Mouse (Mus musculus): ENCODE data around the gene Fkbp6. TPM values are rescaled to one million over a fixed set of nuclear protein-coding genes. Genes with fewer than 3 reads are reported as not detected.
"Not testable (repeated sequence)": the region's sequence is repeated elsewhere in the genome, so short reads cannot be mapped to it uniquely, and the experiment has no call there.

The Fkbp6 gene
- polyA plus RNA-seq, 1 experiment from 2014 or later, result 0.26 TPM

GRCm38 (mm10) chr5:135369787-135370654 lies 20.2 kb upstream of the Fkbp6 start, which contains the start of gene Nsun5:
Nsun5 (plus strand) TSS chr5:135369953.
- Histone ChIP-seq H3K9me3 (replicated peaks) (no peaks in the 10 kb centered on the region), H3K9ac (peak within 1 kb of the TSS; percentile 88), H3K27ac (peak within 1 kb of the TSS; percentile 88), H3K4me1 (peaks cover 25% of the 10 kb centered on the region), H3K4me3 (peak within 1 kb of the TSS; percentile 87), H3K36me3 (peaks cover 39% of the 10 kb centered on the region), H3K27me3 (replicated peaks) (peaks cover 14% of the 10 kb centered on the region; the same call in 1 of the 2 replicates), H3K4me2 (peak within 1 kb of the TSS; percentile 92)
- under 1% methylated on average over 58 of the region's 64 CpGs for WGBS (ENCODE audit: insufficient replicate concordance)
- peak; percentile 80 for ATAC-seq

GRCm38 (mm10) chr5:135369196-135369595 lies 19.4 kb upstream of the Fkbp6 start:
- Histone ChIP-seq H3K27ac (peak overlapping the region; percentile 88; the same call in 1 of the 2 replicates), H3K36me3 (peaks cover 30% of the 10 kb centered on the region), H3K4me3 (peak overlapping the region; percentile 87), H3K4me1 (peaks cover 25% of the 10 kb centered on the region), H3K4me2 (peak overlapping the region; percentile 92), H3K9ac (peak overlapping the region; percentile 88), H3K27me3 (replicated peaks) (peaks cover 16% of the 10 kb centered on the region; the same call in 1 of the 2 replicates)
- H3K9me3 ChIP-seq (replicated peaks); ATAC-seq: not testable (repeated sequence)
- WGBS (ENCODE audit: insufficient replicate concordance), result 49% methylated on average over 9 of the region's 9 CpGs

- 73% methylated on average over 6 of the region's 6 CpGs for WGBS (ENCODE audit: insufficient replicate concordance)
- ATAC-seq, result no peak
- peaks cover 16% of the 10 kb centered on the region; the same call in 1 of the 2 replicates for H3K27me3 ChIP-seq (replicated peaks)
- no peaks in the 10 kb centered on the region for H3K9me3 ChIP-seq (replicated peaks)
- H3K4me1 ChIP-seq, result peaks cover 25% of the 10 kb centered on the region
- H3K4me2 ChIP-seq, result no peak overlapping the region
- H3K27ac ChIP-seq, result no peak overlapping the region
- no peak overlapping the region for H3K4me3 ChIP-seq
- H3K36me3 ChIP-seq, result peaks cover 22% of the 10 kb centered on the region
- H3K9ac ChIP-seq, result no peak overlapping the region
Measured at GRCm38 (mm10) chr5:135368312-135368711, 18.5 kb upstream of the Fkbp6 start.

GRCm38 (mm10) chr5:135367841-135368240 lies 18.0 kb upstream of the Fkbp6 start:
- peaks cover 17% of the 10 kb centered on the region for H3K36me3 ChIP-seq
- no peak overlapping the region for H3K4me2 ChIP-seq
- H3K9ac ChIP-seq, result no peak overlapping the region
- ATAC-seq, result no peak
- H3K4me1 ChIP-seq, result peaks cover 25% of the 10 kb centered on the region
- WGBS (ENCODE audit: insufficient replicate concordance), result 44% methylated on average over 6 of the region's 6 CpGs
- no peak overlapping the region for H3K4me3 ChIP-seq
- H3K9me3 ChIP-seq (replicated peaks), result no peaks in the 10 kb centered on the region
- peaks cover 16% of the 10 kb centered on the region; the same call in 1 of the 2 replicates for H3K27me3 ChIP-seq (replicated peaks)
- no peak overlapping the region for H3K27ac ChIP-seq

- Histone ChIP-seq H3K36me3 (no peaks in the 10 kb centered on the region), H3K9ac (no peak overlapping the region), H3K9me3 (replicated peaks) (no peaks in the 10 kb centered on the region), H3K27me3 (replicated peaks) (peaks cover 20% of the 10 kb centered on the region; the same call in 1 of the 2 replicates), H3K4me3 (no peak overlapping the region), H3K27ac (no peak overlapping the region), H3K4me2 (no peak overlapping the region), H3K4me1 (peaks cover 1% of the 10 kb centered on the region; the same call in 1 of the 2 replicates)
- 32% methylated on average over 12 of the region's 12 CpGs for WGBS (ENCODE audit: insufficient replicate concordance)
- ATAC-seq, result no peak
Measured at GRCm38 (mm10) chr5:135363540-135363939, 13.7 kb upstream of the Fkbp6 start.

GRCm38 (mm10) chr5:135362572-135362971 lies 12.7 kb upstream of the Fkbp6 start:
- 61% methylated on average over 3 of the region's 3 CpGs for WGBS (ENCODE audit: insufficient replicate concordance)
- no peak for ATAC-seq
- Histone ChIP-seq H3K36me3 (no peaks in the 10 kb centered on the region), H3K27ac (no peak overlapping the region), H3K4me2 (no peak overlapping the region), H3K27me3 (replicated peaks) (peaks cover 21% of the 10 kb centered on the region; the same call in 1 of the 2 replicates), H3K4me3 (no peak overlapping the region), H3K9me3 (replicated peaks) (0 out of 2 replicates have a peak, but pooled peaks cover 2% of the 10 kb centered on the region), H3K4me1 (no peaks in the 10 kb centered on the region), H3K9ac (no peak overlapping the region)

GRCm38 (mm10) chr5:135359772-135360171 lies 9.9 kb upstream of the Fkbp6 start:
- 56% methylated on average over 2 of the region's 2 CpGs for WGBS (ENCODE audit: insufficient replicate concordance)
- H3K9ac ChIP-seq, result no peak overlapping the region
- no peaks in the 10 kb centered on the region for H3K4me1 ChIP-seq
- no peak for ATAC-seq
- no peak overlapping the region for H3K27ac ChIP-seq
- peaks cover 5% of the 10 kb centered on the region; the same call in 1 of the 2 replicates for H3K27me3 ChIP-seq (replicated peaks)
- no peak overlapping the region for H3K4me3 ChIP-seq
- H3K4me2 ChIP-seq, result no peak overlapping the region
- no peaks in the 10 kb centered on the region for H3K36me3 ChIP-seq
- 0 out of 2 replicates have a peak, but pooled peaks cover 4% of the 10 kb centered on the region for H3K9me3 ChIP-seq (replicated peaks)

- Histone ChIP-seq H3K4me3 (no peak overlapping the region), H3K36me3 (no peaks in the 10 kb centered on the region), H3K9ac (no peak overlapping the region), H3K4me2 (no peak overlapping the region), H3K27ac (no peak overlapping the region), H3K9me3 (replicated peaks) (0 out of 2 replicates have a peak, but pooled peaks cover 4% of the 10 kb centered on the region), H3K27me3 (replicated peaks) (peaks cover 23% of the 10 kb centered on the region), H3K4me1 (no peaks in the 10 kb centered on the region)
- ATAC-seq, result no peak
- 62% methylated on average over 2 of the region's 2 CpGs for WGBS (ENCODE audit: insufficient replicate concordance)
Measured at GRCm38 (mm10) chr5:135357556-135357955, 7.7 kb upstream of the Fkbp6 start.

GRCm38 (mm10) chr5:135356090-135356489 lies 6.2 kb upstream of the Fkbp6 start:
- H3K4me1 ChIP-seq, result no peaks in the 10 kb centered on the region
- H3K4me3 ChIP-seq, result no peak overlapping the region
- 0 out of 2 replicates have a peak, but pooled peaks cover 4% of the 10 kb centered on the region for H3K9me3 ChIP-seq (replicated peaks)
- ATAC-seq, result no peak
- H3K27me3 ChIP-seq (replicated peaks), result peaks cover 28% of the 10 kb centered on the region
- H3K36me3 ChIP-seq, result no peaks in the 10 kb centered on the region
- WGBS (ENCODE audit: insufficient replicate concordance), result 20% methylated on average over 1 of the region's 1 CpGs
- H3K9ac ChIP-seq, result no peak overlapping the region
- H3K27ac ChIP-seq, result no peak overlapping the region
- H3K4me2 ChIP-seq, result no peak overlapping the region

GRCm38 (mm10) chr5:135353564-135353963 lies 3.7 kb upstream of the Fkbp6 start:
- WGBS (ENCODE audit: insufficient replicate concordance), result 18% methylated on average over 20 of the region's 20 CpGs
- no peak for ATAC-seq
- no peak overlapping the region for H3K4me3 ChIP-seq
- H3K4me2 ChIP-seq, result no peak overlapping the region
- no peak overlapping the region for H3K27ac ChIP-seq
- no peaks in the 10 kb centered on the region for H3K36me3 ChIP-seq
- H3K9ac ChIP-seq, result no peak overlapping the region
- no peaks in the 10 kb centered on the region for H3K4me1 ChIP-seq
- H3K27me3 ChIP-seq (replicated peaks), result peaks cover 24% of the 10 kb centered on the region
- 0 out of 2 replicates have a peak, but pooled peaks cover 4% of the 10 kb centered on the region for H3K9me3 ChIP-seq (replicated peaks)

GRCm38 (mm10) chr5:135352995-135353394 lies 3.2 kb upstream of the Fkbp6 start, which contains the start of gene Trim50:
Trim50 (plus strand) TSS chr5:135353295.
- no peak within 1 kb of the TSS for H3K4me3 ChIP-seq

GRCm38 (mm10) chr5:135351606-135352005 lies 1.8 kb upstream of the Fkbp6 start:
- Histone ChIP-seq H3K4me3 (no peak overlapping the region), H3K4me2 (no peak overlapping the region), H3K9me3 (replicated peaks) (no peaks in the 10 kb centered on the region), H3K4me1 (no peaks in the 10 kb centered on the region), H3K36me3 (no peaks in the 10 kb centered on the region), H3K27ac (no peak overlapping the region), H3K27me3 (replicated peaks) (peaks cover 23% of the 10 kb centered on the region), H3K9ac (no peak overlapping the region)
- WGBS (ENCODE audit: insufficient replicate concordance), result 66% methylated on average over 13 of the region's 13 CpGs
- no peak for ATAC-seq

More at GRCm38 (mm10) chr5:135352995-135353394, 3.2 kb upstream of the Fkbp6 start, which contains the start of gene Trim50:
- ATAC-seq, result no peak
- no peak within 1 kb of the TSS for H3K27ac ChIP-seq
- peaks cover 23% of the 10 kb centered on the region for H3K27me3 ChIP-seq (replicated peaks)
- no peak within 1 kb of the TSS for H3K9ac ChIP-seq
- 0 out of 2 replicates have a peak, but pooled peaks cover 4% of the 10 kb centered on the region for H3K9me3 ChIP-seq (replicated peaks)
- H3K36me3 ChIP-seq, result no peaks in the 10 kb centered on the region
- WGBS (ENCODE audit: insufficient replicate concordance), result 50% methylated on average over 9 of the region's 9 CpGs
- H3K4me2 ChIP-seq, result no peak within 1 kb of the TSS
- H3K4me1 ChIP-seq, result no peaks in the 10 kb centered on the region
